Mouse (Mus musculus) heart, adult 2 months (tissue): Measurements from ENCODE around the gene Cmip. TPM values are rescaled to one million over a fixed set of nuclear protein-coding genes. Genes with fewer than 3 reads are reported as not detected.

Experiments
- DNase-seq, 2 experiments: peaks; one replicate each; pipeline ENCODE4 v3.0.0; 2021
- H3K27ac ChIP-seq: fragments of 200-600 bp; 2 replicates; pipeline ENCODE4 v1.8.1; 2022
- H3K27me3 ChIP-seq: fragments of 200-500 bp; 2 replicates; pipeline ENCODE4 v1.6.1; 2012; ENCODE audit warnings: mild to moderate bottlenecking, low read length, inconsistent platforms, mixed read lengths; ENCODE audit not compliant: control insufficient read depth, insufficient read depth
- H3K36me3 ChIP-seq: fragments of 200-500 bp; 2 replicates; pipeline ENCODE4 v1.6.1; 2012; ENCODE audit warnings: low read length, inconsistent platforms; ENCODE audit not compliant: control insufficient read depth, insufficient read depth
- H3K4me1 ChIP-seq: fragments of 200-500 bp; 2 replicates; pipeline ENCODE4 v1.6.1; 2011; ENCODE audit warnings: low read length; ENCODE audit not compliant: control insufficient read depth, insufficient read depth
- H3K4me3 ChIP-seq: fragments of 200-600 bp; 2 replicates; pipeline ENCODE4 v1.8.1; 2022
- H3K79me2 ChIP-seq: fragments of 200-500 bp; replicated peaks from 2 replicates; pipeline ENCODE4 v1.6.1; 2012; ENCODE audit warnings: mild to moderate bottlenecking, inconsistent platforms, low read length, moderate library complexity, mixed read lengths; ENCODE audit not compliant: control insufficient read depth, insufficient read depth
- H3K9ac ChIP-seq: fragments of 200-500 bp; 2 replicates; pipeline ENCODE4 v1.6.1; 2012; ENCODE audit warnings: low read depth, mild to moderate bottlenecking, control low read depth, inconsistent platforms, low read length, mixed read lengths
- CTCF ChIP-seq: fragments of 200-600 bp; IDR thresholded peaks from 2 replicates; pipeline ENCODE4 v1.8.1; 2022; ENCODE audit warnings: antibody characterized with exemption, mild to moderate bottlenecking, moderate library complexity
- EP300 ChIP-seq: fragments of 200-500 bp; IDR thresholded peaks from 2 replicates; pipeline ENCODE4 v1.6.1; 2011; ENCODE audit warnings: low read depth, low read length, control low read depth; ENCODE audit not compliant: insufficient read depth
- POLR2A ChIP-seq: fragments of 200-500 bp; IDR thresholded peaks from 2 replicates; pipeline ENCODE4 v1.6.1; 2011; ENCODE audit warnings: mild to moderate bottlenecking, low read depth, low read length, control low read depth; ENCODE audit not compliant: insufficient read depth
- WGBS: fragments of 180-500 bp; shearing (Covaris S2); methylation state at CpG from one replicate; pipeline ENCODE4 v1.1.7; 2018; 5-methylcytosine and 5-hydroxymethylcytosine counted together
- intact Hi-C: fragments of 180-260 bp; cut with DNase I; formaldehyde crosslinking; loops from one replicate; pipeline ENCODE4 v1.15.1; 2025
- polyA plus RNA-seq: library from polyadenylated mRNA; depleted of rRNA; stranded (reverse); fragments of >200 nt; gene quantifications from 2 replicates; pipeline ENCODE4 v1.2.3, GENCODE M21; 2012
- total RNA-seq, 2 experiments: library from RNA; stranded (reverse); gene quantifications; 2 replicates each; pipeline ENCODE4 v1.2.3; 2021

Gene Cmip
- total and polyA plus RNA-seq, 3 experiments: 13.6 to 20.8 (median 20.1) TPM

DNA sequence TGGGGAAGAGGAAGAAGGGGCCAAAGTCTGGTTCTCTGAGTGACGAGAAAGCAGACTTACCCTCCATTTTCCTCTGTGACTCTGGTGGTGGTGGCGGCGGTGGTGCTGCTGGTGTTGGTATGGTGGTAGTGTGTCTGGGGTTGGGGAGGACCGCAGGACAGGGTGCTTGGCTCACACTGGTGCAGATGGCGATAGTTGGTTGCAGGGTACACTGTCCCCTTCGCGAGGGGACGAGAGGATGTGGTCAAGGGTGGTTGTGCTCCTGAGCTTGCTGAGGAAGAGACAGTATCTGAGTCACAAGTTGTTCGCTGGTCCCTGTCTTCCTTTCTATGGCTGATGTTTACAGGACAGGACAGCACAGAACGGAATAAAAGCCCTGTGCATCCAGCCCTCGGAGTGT is 88.5 kb downstream of the Cmip start:
- Histone ChIP-seq H3K4me3 (no peak overlapping the region), H3K36me3 (no peaks in the 10 kb centered on the region), H3K27ac (no peak overlapping the region), H3K79me2 (0 out of 2 replicates have a peak, but pooled peaks cover 4% of the 10 kb centered on the region), H3K27me3 (no peaks in the 10 kb centered on the region), H3K4me1 (peaks cover 15% of the 10 kb centered on the region), H3K9ac (no peak overlapping the region)
- 89% methylated on average over 11 of the region's 11 CpGs for WGBS
- DNase-seq: no peak
- TF ChIP-seq POLR2A (no peak), EP300 (no peak), CTCF (no peak)
- intact Hi-C loops: no loop called here

DNA sequence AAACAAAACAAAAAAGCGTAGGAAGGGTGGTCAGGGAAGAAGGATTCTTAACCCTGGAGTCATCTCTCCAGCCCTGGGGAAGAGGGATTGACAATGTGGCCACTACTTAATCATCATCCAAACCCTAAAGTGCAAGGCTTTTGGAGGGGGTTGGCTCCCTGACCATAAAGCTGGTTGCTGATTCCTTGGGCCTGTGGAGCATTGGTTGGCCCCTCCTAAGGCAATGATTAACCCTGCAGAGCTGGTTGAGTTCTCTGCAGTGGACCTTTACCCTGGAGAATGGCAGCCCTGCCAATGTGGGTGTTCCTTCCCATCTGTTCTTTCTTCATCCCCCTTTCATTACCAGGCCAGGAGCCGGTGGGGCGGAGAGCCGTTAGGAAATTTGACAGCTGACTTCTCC is 90.7 kb downstream of the Cmip start:
- 76% methylated on average over 4 of the region's 4 CpGs for WGBS
- DNase-seq: no peak
- H3K4me1 ChIP-seq: peaks cover 8% of the 10 kb centered on the region

DNA sequence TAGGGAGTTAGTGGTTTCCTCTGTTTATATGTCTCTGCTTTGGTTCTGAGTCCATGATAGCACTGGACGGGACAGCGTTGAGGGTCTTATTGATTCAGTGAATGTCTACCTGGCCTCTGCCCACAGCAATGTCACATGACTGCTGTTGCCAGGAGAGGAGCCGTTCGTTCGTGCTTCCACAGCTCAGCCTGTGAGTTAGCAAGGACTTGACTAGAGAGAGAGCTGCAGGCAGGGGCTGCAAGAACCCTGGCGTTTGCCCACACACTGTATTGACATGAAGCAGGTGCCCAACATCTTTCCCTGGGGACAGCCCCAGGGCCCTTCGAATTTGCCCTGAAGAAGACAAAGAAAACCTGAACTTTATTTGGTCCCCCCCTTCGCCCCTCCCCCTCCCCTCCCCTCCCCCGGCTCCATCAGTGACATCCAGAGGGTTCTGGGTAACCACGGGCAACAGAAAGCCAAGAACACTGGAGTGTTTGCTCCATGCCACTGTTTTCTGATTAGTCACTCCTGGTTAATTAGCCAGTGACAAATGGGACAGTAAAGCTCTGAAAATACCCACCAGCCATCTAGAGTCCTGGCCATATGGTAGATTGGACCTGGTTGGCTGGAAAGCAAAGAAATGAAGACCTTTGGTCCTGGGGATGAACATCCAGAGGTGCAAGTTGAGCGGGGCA is 92.0 kb downstream of the Cmip start:
- 83% methylated on average over 11 of the region's 11 CpGs for WGBS
- no peak for TF ChIP-seq EP300
- TF ChIP-seq POLR2A: no peak
- no peak for TF ChIP-seq CTCF
- intact Hi-C loops: no loop called here

More for the DNA sequence above, 90.7 kb downstream of the Cmip start:
- no peaks in the 10 kb centered on the region for H3K27me3 ChIP-seq
- no peak overlapping the region for H3K4me3 ChIP-seq
- no peak overlapping the region for H3K27ac ChIP-seq
- 0 out of 2 replicates have a peak, but pooled peaks cover 4% of the 10 kb centered on the region for H3K79me2 ChIP-seq
- intact Hi-C loops: no loop called here
- no peaks in the 10 kb centered on the region for H3K36me3 ChIP-seq
- no peak overlapping the region for H3K9ac ChIP-seq
- TF ChIP-seq CTCF (no peak), EP300 (no peak), POLR2A (no peak)

DNA sequence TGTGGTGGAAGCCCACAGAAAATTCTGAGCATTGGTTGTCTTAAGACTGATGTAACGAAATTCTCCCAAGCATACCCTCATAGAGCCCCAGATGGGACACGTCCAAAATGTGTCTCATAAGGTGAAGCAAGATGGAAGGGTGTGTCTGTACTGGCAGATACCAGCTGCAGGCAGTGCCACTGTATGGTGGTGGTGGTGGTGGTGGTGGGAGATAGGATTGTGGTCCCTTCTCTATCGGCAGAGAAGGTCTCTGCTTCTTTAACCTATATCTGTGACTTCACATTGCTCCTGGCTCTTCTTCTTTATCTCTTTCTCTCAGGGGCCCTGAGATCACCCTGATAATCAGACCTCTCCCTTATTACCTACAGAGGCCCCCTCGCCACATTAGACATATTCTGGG is 92.7 kb downstream of the Cmip start:
- intact Hi-C loops: no loop called here
- TF ChIP-seq POLR2A (no peak), CTCF (no peak), EP300 (no peak)
- Histone ChIP-seq H3K4me1 (peaks cover 1% of the 10 kb centered on the region), H3K36me3 (no peaks in the 10 kb centered on the region), H3K79me2 (0 out of 2 replicates have a peak, but pooled peaks cover 1% of the 10 kb centered on the region), H3K9ac (no peak overlapping the region), H3K4me3 (no peak overlapping the region), H3K27me3 (no peaks in the 10 kb centered on the region), H3K27ac (no peak overlapping the region)
- WGBS: 94% methylated on average over 4 of the region's 4 CpGs
- DNase-seq: no peak

More for the DNA sequence above, 92.0 kb downstream of the Cmip start:
- DNase-seq: no peak
- Histone ChIP-seq H3K36me3 (no peaks in the 10 kb centered on the region), H3K4me3 (no peak overlapping the region), H3K27me3 (no peaks in the 10 kb centered on the region), H3K27ac (no peak overlapping the region), H3K79me2 (0 out of 2 replicates have a peak, but pooled peaks cover 4% of the 10 kb centered on the region), H3K9ac (no peak overlapping the region), H3K4me1 (peaks cover 5% of the 10 kb centered on the region)

DNA sequence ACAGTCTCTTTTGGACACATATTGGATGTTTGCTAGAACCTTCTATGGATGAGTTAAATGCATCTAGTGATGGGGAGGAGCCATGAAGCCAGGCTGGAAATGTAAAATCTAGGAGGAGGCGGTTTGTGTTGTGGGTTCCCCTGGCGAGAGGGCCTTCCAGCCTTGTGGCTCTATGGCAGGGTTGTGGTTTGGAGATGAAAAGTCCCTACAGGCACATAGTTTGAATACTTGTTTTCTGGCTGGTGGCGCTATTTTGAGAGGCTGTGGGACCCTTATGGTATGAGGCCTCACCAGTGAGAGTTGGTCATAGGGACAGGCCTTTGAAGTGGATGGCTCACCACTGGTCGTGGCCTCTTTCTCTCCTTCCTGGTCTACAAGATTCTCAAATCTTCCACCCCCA is 95.2 kb downstream of the Cmip start:
- Histone ChIP-seq H3K4me3 (no peak overlapping the region), H3K27me3 (no peaks in the 10 kb centered on the region), H3K27ac (no peak overlapping the region), H3K9ac (no peak overlapping the region), H3K4me1 (no peaks in the 10 kb centered on the region), H3K36me3 (no peaks in the 10 kb centered on the region), H3K79me2 (no peaks in the 10 kb centered on the region)
- DNase-seq: no peak
- TF ChIP-seq POLR2A (no peak), CTCF (no peak), EP300 (no peak)
- 81% methylated on average over 4 of the region's 4 CpGs for WGBS
- intact Hi-C loops: no loop called here

DNA sequence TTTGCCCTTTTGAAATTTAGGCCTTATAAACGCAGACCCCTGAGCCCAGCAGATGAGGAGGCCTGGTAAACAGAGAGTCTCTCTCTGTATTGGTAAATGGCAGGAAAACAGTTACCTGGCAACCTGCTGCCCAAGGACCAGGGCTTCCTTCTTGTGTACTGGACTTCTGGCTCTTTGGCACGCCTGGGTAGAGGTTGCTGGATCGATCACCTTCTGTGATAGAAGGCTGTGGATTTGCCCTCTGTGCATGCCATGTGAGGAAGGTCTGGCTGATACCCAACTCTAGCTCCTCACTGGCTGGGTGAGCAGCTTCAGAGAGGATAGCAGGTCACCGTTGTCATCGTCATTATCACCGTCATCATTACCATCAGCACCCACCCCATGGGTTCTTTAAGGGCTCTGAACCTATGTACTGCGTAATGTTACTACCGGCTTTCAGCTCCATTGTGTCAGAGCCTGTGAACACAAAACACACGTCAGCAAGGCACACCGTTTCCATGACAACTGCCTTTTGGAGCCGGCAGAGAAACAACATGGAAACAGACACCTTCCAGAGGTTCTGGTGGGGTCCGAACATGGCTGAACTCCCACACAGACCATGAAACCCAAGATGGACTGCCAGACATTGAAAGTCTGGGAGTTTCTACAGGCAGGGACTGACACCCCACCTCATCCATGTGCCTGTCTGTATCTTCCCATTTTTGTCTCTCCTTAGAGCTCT is 98.4 kb downstream of the Cmip start:
- TF ChIP-seq EP300 (no peak), CTCF (no peak), POLR2A (no peak)
- intact Hi-C loops: no loop called here

More for the DNA sequence above, 98.4 kb downstream of the Cmip start:
- H3K36me3 ChIP-seq: no peaks in the 10 kb centered on the region
- WGBS: 80% methylated on average over 12 of the region's 12 CpGs
- no peak overlapping the region for H3K27ac ChIP-seq
- no peaks in the 10 kb centered on the region for H3K79me2 ChIP-seq
- H3K27me3 ChIP-seq: no peaks in the 10 kb centered on the region
- H3K4me1 ChIP-seq: no peaks in the 10 kb centered on the region
- DNase-seq: no peak
- H3K4me3 ChIP-seq: no peak overlapping the region
- no peak overlapping the region for H3K9ac ChIP-seq
